Mouse (Mus musculus) kidney, adult 2 months (tissue): ENCODE data around the gene Foxp1.

Experiments
- CTCF ChIP-seq: fragments of 200-500 bp; conservative IDR thresholded peaks from 2 replicates; pipeline ENCODE4 v1.5.1; 2011; ENCODE audit warnings: low read depth, mild to moderate bottlenecking, control low read depth, low read length, moderate library complexity, mixed read lengths; ENCODE audit not compliant: insufficient read depth, insufficient read length
- POLR2A ChIP-seq: fragments of 200-500 bp; IDR thresholded peaks from one replicate; pipeline ENCODE4 v1.6.1; 2011; ENCODE audit warnings: low read depth, low read length, control low read depth

GRCm38 (mm10) chr6:99274222-99274621 is 248.3 kb downstream of the Foxp1 start:
- TF ChIP-seq POLR2A = no peak
- no peak for TF ChIP-seq CTCF
